Mouse (Mus musculus): ENCODE data around the gene Nbeal2.
"Not testable (repeated sequence)": the region's sequence is repeated elsewhere in the genome, so short reads cannot be mapped to it uniquely, and the experiment has no call there.

The Nbeal2 gene

DNA sequence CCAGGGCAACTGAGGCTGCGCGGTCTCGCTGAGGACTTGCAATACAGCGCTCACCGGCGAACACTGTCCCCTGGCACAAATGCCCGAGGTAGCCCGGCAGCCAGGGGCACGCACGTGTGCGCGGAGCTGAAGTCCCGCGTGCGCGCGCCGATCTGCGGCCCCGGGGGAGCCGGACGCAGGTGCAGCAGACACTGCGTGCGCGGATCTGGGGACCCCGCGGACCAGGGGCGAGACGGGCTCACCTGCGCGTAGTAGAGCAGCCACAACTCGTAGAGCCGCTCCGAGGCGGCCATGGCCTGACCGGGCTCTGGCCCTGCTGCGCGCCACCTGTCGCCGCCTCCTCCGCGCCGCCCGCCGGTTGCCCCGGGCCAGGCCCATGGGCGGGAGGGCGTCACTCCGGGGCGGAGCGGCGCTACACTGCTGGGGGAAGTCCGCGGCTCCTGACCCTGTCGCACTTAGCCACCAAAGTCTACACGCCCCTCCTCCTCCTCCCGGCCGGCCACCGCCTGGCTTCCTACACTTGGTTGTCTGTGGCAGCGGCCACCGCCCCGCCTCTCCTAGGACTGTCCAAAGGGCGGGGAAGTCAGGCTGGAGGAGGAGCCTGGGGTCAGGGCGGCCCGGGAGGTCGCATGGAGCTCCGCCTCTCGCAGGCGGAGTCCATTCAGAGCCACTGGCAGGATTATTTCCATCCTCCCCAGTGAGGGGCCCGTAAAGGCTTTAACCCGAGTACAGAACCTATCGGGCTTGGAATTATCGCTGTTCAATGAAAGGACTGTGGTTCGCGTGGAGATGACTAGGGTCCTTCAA is at the start of gene Nbeal2:
Gene Nbeal2 (minus strand): TSS at position 507 of the 807 bp plus-strand sequence.
- DNase-seq: peak; percentile 78 to 82

DNA sequence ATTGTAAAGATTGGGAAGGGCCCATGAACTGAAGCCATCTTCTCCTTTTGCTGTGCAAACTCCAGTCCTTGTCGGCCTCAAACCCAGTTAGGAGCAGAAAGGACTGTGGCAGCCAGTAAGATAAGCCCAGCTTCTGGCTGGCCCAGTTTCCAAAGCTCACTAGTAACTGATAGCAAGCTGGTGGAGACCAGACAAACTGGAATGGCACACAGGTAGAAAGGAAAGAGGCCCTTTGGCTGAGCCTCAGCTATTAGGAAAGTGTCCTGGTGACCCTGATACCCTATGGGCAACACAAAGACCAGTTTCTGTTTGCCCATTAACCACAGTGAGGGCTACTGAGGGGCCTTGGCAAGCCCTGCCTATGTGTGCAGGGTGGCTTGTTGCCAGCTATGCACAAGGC is 48.9 kb upstream of the Nbeal2 start:
- no peak for DNase-seq

DNA sequence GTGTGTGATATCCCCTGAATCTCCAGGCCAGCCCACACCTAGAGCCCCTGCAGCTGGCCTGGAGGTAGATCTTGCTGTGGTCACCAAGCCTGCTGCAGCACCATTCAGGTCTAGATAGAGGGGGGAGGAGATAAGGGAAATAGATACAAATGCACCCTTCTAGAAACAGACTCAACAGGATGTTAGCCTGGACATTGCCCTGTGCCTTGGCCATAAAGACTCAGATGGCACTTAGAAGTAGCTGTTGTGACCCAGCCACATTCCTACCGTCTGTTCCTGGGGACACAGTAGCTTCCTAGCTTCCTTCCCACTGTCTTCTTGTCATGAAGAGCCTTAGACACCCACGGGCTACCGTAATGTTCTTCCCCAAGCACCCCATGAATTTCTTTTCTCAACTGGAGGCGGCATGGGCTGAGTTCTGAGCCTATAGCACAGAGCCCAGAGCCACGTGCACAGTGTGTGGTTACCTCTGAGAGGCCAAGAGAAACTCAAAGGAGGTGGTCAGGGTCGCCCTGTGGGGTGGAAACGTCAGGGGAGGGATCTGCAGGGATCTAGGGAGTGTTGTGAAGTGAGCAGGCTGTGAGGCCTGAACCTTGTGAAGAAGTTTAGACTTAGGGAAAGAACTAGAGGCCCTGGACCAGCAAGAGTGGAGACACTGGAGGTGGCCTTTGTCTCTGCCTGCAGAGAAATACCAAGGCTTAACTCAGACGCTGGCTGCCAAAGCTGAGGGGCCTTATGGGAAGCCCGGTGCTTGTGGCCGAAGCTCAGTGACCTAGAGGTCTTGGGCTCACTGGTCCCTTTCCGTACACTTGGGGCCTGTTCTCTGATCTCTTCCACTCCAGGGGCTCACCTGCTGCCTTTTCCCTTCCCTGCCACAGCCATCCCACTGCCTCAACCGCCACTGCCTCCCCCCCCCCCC is 47.4 kb upstream of the Nbeal2 start:
- DNase-seq: no peak

GRCm38 (mm10) chr9:110699574-110699973 is 45.6 kb upstream of the Nbeal2 start:
- DNase-seq: no peak

DNA sequence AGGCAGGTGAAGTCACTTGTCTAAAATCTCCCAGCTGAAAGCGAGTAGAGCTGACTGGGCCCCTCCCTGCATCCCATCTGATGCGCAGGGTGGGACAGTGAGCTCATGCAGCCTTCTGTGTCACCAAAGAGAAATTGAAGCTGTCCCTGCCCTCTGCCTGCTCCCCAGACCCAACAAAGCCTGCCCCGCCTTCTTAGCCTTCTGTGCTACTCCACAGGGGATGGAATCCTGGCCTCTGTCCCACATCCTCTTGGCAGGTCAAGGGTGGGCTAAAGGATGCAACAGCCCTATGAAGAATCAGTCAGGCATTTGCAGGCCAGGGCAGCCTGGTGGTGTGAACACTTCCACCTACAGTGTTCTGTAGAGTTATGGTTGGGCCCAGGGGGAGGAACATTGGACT is 43.5 kb upstream of the Nbeal2 start:
- DNase-seq: peak; percentile 39 to 52

DNA sequence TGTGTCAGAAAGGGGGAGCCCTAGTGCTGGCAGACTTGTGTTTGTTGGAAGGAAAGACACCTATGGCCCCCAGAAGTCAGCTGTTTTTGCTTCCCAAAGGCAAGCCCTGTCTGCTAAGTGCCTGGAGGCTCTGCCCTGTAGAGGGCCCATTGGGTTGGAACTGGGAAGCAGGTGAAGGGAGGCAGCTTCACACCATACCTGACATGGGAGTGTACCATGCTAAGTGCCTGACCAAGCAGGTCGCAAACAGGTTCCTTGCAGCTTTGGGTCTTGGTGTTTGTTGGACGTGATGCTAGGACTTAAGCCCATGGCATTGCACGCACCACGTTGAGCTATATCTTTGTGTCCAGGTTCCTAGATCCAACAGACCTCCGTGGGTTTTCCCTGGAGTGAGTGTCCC is 42.5 kb upstream of the Nbeal2 start:
- DNase-seq: no peak

DNA sequence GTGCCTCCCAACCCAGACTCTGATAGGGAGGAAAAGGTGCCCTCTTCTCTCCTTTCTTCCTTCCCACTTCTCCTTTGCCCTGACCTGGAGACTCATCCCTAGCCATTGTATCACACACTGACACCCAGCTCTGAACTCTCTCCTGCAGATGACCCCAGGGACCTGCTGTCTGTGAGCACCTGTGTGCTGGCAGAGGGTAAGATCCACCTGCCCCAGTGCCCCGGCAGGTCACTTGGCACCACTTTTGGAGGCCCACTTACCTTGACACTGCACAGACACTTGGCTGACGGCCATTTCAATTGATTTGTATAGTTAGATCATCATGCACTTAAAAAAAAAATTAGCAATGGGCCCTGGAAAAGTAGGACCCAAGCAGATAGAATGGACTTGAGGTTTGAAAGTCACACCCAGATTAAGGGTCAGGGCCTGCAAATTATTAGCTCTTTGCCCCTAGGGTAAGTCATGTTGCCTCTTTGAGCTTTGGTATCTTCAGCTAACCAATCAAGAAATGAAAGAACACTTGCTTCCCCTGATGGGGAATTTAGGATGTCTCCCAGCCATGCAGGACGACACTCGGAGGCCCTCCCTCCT is 41.3 kb upstream of the Nbeal2 start:
- DNase-seq: no peak

DNA sequence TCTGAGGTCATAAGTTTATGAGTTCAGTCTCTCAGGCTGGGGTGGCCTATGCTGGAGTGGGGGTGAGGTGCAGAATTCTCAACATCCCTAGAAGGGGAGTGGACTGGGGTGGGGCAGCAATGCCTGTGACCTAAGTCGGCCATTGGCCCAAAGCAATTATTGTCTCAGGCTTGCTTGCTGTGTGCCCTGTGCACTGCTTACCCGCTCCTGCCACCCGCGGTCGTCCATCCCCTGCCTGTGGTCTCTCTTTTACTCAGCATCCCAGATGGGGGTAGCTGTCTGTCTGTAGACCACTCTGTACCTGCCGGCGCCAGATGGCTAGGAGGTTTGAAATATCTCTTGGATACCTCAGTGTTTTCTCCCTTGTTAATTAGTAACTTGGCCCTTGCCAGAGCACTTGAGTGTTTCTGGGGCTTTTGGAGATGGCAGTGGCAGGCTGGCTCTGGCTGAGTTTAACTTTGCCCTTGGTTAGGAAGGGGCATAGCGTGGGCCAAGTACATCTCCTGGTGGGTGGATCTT is 35.4 kb upstream of the Nbeal2 start:
- no peak for DNase-seq

- DNase-seq: peak in 1 of 2 experiments; percentile 17
Measured at GRCm38 (mm10) chr9:110687846-110688245, 33.9 kb upstream of the Nbeal2 start.

DNA sequence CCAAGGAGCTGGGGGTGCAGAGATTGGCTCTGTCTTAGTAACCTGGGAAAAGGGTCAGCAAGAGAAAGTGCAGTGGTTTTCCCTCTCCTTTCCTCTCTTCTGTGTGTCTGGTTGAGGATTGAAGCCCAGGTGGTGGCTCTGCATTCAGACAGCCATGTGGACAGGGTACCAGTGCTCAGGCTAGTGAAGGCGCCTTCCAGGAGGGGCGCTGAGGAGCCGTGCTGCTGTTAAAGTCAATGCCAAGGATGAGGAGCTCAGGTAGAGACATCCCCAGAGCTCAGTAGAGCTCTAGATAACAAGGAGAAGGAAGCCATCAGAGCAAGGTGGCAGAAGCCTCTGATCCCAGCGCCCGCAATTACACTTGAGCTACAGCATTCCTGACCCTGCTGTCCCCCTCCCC is 33.1 kb upstream of the Nbeal2 start:
- DNase-seq: peak; percentile 41 to 46

- no peak for DNase-seq
Measured at GRCm38 (mm10) chr9:110686472-110686871, 32.5 kb upstream of the Nbeal2 start.

DNA sequence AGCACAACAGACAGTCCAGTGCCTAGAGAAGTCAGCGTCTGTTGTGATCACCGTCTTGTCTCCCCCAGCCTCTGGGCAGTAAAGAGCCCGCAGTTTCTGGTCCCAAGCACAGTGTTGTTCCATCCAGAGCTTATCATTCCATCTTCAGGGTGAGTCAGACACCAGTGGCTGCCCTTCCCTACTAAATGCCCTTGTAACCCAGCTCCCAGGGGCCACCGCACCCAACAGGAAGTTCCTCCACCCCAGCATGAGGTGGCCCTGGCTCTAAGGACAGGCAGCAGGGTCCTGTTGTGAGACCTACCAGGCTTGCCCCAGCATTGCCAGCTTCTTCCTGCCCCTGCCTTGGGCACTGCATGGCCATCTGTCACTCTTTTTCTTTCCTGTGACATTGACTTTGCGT is 31.6 kb upstream of the Nbeal2 start:
- DNase-seq: no peak

- peak; percentile 20 to 44 for DNase-seq
Measured at GRCm38 (mm10) chr9:110685187-110685586, 31.2 kb upstream of the Nbeal2 start.

DNA sequence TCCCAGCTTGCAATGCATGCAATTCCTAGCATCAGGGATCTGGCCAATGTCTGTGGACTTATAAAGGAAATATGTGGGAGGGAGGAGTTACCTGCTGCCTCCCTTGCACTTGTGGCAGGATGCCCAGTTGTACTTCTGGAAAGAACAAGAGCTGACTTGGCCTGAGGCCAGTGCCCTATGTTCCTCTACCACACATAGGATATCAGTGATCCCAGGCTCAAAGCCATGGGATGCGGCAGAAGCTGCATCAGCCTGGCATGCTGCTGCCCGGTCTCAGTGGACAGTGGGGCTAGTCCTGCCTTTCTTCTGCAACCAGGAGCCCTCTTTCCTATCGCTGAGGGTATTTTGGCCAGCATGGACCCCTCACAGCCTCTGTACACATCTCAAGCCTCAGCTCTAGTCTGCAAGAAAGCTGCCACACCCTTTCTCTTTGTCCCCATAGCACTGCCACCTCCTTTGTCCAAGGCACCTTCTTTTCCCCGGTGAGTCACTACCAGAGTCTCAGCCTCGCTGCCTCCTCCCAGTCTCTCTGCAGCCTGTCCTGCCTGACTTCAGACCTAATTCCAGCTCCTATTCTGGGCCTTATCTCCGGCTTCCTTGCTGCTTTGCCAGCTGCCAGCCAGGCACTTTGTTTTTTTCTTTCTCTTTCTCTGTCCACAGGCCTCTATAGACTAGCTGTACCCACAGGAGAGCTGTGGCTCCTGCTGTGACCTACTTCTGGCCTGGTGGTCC is 30.3 kb upstream of the Nbeal2 start:
- peak; percentile 83 to 88 for DNase-seq

DNA sequence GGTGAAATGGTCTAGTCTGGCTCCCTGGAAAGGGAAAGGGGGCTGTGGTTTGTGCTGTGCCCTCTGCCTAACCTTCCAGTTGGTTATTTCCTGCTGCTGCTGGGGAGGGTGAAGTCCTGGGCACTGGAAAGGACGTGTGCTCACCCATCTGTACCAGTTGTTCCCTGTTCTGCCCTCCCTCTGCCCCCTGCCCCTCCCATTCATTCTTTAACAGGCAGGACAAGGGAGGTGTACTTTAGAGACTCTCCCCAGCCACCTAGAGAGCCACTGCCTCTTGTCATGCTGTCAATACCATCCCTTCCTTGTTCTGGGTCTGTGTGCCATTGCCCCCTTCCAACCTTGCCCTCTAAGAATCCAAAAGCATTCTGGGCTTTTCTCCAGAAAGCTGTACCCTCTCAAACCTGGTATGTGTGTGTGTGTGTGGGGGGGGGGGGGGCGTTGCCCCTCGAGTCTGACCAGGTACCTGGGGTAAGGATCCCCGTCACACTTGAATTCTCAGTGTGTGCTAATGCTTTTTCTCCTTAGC is 29.7 kb upstream of the Nbeal2 start:
- no peak for DNase-seq

GRCm38 (mm10) chr9:110682697-110683096 is 28.7 kb upstream of the Nbeal2 start:
- not testable (repeated sequence) for DNase-seq

DNA sequence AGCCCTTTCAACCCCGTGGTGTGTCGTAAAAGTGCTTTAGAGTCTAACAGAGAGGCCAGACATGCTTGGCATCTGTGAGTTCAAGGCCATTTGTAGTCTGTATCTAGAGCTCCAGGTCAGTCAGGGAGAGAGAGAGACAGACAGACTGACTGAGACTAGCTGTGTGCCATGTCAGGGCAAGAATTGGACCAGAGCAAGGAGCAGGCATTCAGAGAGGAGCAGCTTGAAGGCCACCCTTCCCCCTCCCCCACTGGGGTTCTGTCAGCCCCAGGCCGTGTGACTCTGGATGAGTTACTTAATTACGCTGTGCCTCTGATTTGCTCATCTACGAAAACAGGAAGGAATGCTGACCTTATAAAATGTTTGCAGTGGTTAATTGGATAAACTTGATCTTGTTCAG is 28.3 kb upstream of the Nbeal2 start:
- DNase-seq: peak in 1 of 2 experiments; percentile 30

DNA sequence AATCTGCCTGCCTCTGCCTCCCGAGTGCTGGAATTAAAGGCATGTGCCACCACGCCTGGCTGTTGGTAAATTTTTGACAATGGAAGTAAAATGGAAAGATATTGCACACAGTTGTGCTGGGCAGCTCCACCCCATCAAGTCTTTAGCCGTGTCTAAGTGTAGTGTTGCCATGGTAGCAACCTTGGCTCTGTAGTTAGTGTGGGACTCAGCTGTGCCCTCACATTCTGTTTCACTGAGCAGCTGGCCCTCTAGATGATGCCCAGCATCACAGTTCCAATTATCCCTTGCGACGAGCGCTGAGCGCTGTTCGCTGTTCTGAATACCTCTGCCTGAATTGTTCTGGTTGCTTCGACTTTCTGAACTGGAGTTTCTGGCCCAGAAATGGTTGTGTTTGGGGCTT is 27.9 kb upstream of the Nbeal2 start:
- no peak for DNase-seq

GRCm38 (mm10) chr9:110680736-110681507 is 27.0 kb upstream of the Nbeal2 start:
- no peak for DNase-seq

DNA sequence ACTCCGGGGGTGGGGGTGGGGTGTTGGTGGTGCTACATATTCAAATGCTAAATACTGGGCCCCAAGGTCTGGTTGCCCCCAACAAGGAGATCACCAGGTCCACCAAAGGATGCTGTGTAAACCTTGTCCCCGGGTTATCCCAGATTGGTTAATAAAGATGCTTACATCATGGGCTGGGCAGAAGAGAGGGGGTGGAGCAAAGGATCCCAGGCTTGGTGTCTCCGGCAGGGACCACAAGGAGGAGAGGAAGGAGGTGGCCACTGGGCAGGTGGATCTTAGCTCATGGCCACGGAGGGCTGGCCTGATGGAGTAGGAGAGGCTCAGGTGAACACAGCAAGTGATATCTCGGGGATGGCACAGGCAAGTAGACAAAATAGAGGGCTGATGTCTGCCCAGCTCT is 24.9 kb upstream of the Nbeal2 start:
- no peak for DNase-seq

DNA sequence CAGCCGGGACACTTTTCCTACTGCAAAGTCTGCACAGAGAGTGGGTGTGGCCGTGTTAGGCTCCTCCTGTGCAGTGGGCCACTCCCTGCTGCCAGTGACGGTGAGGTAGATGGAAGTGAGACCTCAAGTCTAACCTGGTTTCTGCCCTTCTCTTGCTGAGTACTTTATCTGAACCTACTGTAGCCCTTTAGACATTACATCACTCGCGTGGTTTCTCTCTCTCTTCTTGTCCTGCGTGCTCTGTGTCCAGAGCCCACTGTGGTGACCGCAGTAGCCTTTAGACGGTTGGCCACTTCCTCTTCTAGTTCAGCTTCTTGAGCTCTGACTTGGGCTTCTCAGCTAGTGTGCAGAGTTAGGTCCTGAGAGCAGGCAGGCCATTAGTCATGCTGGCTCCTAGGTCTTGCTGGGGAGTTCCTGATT is 22.5 kb upstream of the Nbeal2 start:
- DNase-seq: no peak
